Mouse (Mus musculus): Measurements from ENCODE around the gene Fcgr2b. TPM values are rescaled to one million over a fixed set of nuclear protein-coding genes. Genes with fewer than 3 reads are reported as not detected.

Fcgr2b gene
- total RNA-seq, 4 experiments from 2014 or later: 4.8 to 24.1 (median 10.7) TPM

GRCm38 (mm10) chr1:170928467-170928866 lies 47.9 kb downstream of the Fcgr2b start:
- no peak for DNase-seq (ENCODE audit: low spot score in 2 of 2)

GRCm38 (mm10) chr1:170927378-170927777 lies 49.0 kb downstream of the Fcgr2b start, which contains the start of gene Fcrla:
Gene Fcrla, minus strand, starts transcription at chr1:170927583.
- DNase-seq (ENCODE audit: low spot score in 2 of 2): no peak

GRCm38 (mm10) chr1:170926941-170927340 lies 49.4 kb downstream of the Fcgr2b start:
- DNase-seq (ENCODE audit: low spot score in 2 of 2): no peak

- no peak for DNase-seq (ENCODE audit: low spot score in 2 of 2)
Measured at GRCm38 (mm10) chr1:170924485-170924884, 51.9 kb downstream of the Fcgr2b start.

GRCm38 (mm10) chr1:170919308-170919707 lies 57.0 kb downstream of the Fcgr2b start:
- DNase-seq (ENCODE audit: low spot score in 2 of 2): no peak

- no peak for DNase-seq (ENCODE audit: low spot score in 2 of 2)
Measured at GRCm38 (mm10) chr1:170915657-170916056, 60.7 kb downstream of the Fcgr2b start.

GRCm38 (mm10) chr1:170912891-170913615 lies 63.3 kb downstream of the Fcgr2b start, which contains the start of gene Fcrlb:
Gene Fcrlb, minus strand, starts transcription at chr1:170912941.
- no peak for DNase-seq (ENCODE audit: low spot score in 2 of 2)

- no peak for DNase-seq (ENCODE audit: low spot score in 2 of 2)
Measured at GRCm38 (mm10) chr1:170911907-170912660, 64.3 kb downstream of the Fcgr2b start.

Other genes starting within 250 kb of the Fcgr2b start
- gene Atf6, start 108.8 kb downstream of the Fcgr2b start, total RNA-seq (2022): 10 to 100 TPM; 51.3 to 62.1 (median 55.1) TPM
- under 1 TPM in 3 of 4 experiments, not detected in 1; 0.46 to 0.87 (median 0.48) TPM for gene Gm26620, start 91.5 kb downstream of the Fcgr2b start, total RNA-seq (2022)
- 10 to 100 TPM; 17.1 to 23.1 (median 19.1) TPM for gene Dusp12, start 91.0 kb downstream of the Fcgr2b start, total RNA-seq (2022)
- 1 to 10 TPM in 3 of 4 experiments, under 1 TPM in 1; 0.46 to 1.3 (median 1.1) TPM for gene Fcrlb, start 63.6 kb downstream of the Fcgr2b start, total RNA-seq (2022)
- not detected for gene Fcrla, start 49.0 kb downstream of the Fcgr2b start, total RNA-seq (2022)
- under 1 TPM in 3 of 4 experiments, not detected in 1; 0.30 to 0.72 (median 0.43) TPM for gene Fcgr4, start 42.4 kb upstream of the Fcgr2b start, total RNA-seq (2022)
- gene Fcgr3, start 88.4 kb upstream of the Fcgr2b start, total RNA-seq (2022): 10 to 100 TPM; 10.6 to 36.7 (median 22.6) TPM
- gene Cfap126, start 137.4 kb upstream of the Fcgr2b start, total RNA-seq (2022): 1 to 10 TPM; 1.0 to 1.8 (median 1.2) TPM
- 100 to 1,000 TPM; 196 to 228 (median 209) TPM for gene Sdhc, start 174.1 kb upstream of the Fcgr2b start, total RNA-seq (2022)
- under 1 TPM; 0.30 to 0.53 (median 0.35) TPM for gene Mpz, start 174.2 kb upstream of the Fcgr2b start, total RNA-seq (2022)
- 100 to 1,000 TPM; 165 to 185 (median 176) TPM for gene Pcp4l1, start 219.7 kb upstream of the Fcgr2b start, total RNA-seq (2022)
- gene Nr1i3, start 237.4 kb upstream of the Fcgr2b start, total RNA-seq (2022): under 1 TPM; 0.14 to 0.55 (median 0.31) TPM
- gene Tomm40l, start 246.0 kb upstream of the Fcgr2b start, total RNA-seq (2022): 10 to 100 TPM; 70.2 to 87.9 (median 76.7) TPM
- 1 to 10 TPM; 1.7 to 2.8 (median 2.6) TPM for gene Apoa2, start 248.5 kb upstream of the Fcgr2b start, total RNA-seq (2022)

All from left cerebral cortex, adult 8-10 months (tissue).